ENCODE assay signal across 1 mouse cellular context in the genomic region with DNA sequence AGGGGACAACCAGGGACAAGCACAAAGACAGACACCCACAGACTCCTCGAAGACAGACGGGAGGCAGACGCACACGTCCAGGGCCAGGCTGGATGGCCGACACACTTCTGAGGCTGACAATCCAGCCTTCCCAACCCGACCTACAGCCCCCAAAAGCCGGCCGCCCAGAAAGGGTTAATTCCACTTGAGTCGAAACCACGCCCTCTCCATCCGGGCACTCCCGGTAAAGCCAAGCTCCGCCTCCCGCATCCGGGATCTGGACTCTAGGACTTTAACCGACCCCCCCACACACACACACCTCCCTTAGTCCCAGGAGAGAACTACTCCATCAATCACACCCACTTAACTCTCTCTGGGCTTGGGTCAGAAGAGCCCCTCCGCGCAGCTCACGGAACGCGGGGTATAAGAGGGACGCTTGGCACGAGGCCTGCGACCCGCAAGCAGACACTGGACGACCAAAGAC.
TF ChIP-seq lines count a peak whose summit lies in the region.

No protein-coding gene starts in this region.

TF ChIP-seq in CH12.LX, 34 proteins besides CTCF, POLR2A, EP300 and RAD21:
- TF ChIP-seq MXI1 (IDR thresholded peaks at IDR 0.05; ENCODE audit: low read depth, low read length) (peak; percentile 59), TBP (conservative IDR thresholded peaks at IDR 0.05; ENCODE audit: low read depth, low read length) (peak; percentile 62), CHD2 (IDR thresholded peaks at IDR 0.05; ENCODE audit: low read length) (peak; percentile 4; the same call in 1 of the 2 replicates), HCFC1 (IDR thresholded peaks at IDR 0.05; ENCODE audit: low read depth, low read length) (peak; percentile 38), SIN3A (IDR thresholded peaks at IDR 0.05; ENCODE audit: low read length) (peak; percentile 26), TCF12 (IDR thresholded peaks at IDR 0.05; ENCODE audit: low read depth, low read length) (peak; percentile 28; the same call in 1 of the 2 replicates), NELFE (IDR thresholded peaks at IDR 0.05; ENCODE audit: low read depth, low read length) (peak; percentile 14; the same call in 1 of the 2 replicates), KAT2A (IDR thresholded peaks at IDR 0.05; ENCODE audit: insufficient replicate concordance, low read length) (peak; percentile 70; the same call in 1 of the 2 replicates), ELF1 (IDR thresholded peaks at IDR 0.05; ENCODE audit: low read depth, low read length) (peak; percentile 62), RCOR1 (conservative IDR thresholded peaks at IDR 0.05; ENCODE audit: low read depth, low read length) (no peak), IRF4 (IDR thresholded peaks at IDR 0.05; ENCODE audit: low read depth, low read length) (no peak), MAX (IDR thresholded peaks at IDR 0.05; ENCODE audit: low read length) (no peak)
